ENCODE assay signal across 26 mouse cellular contexts in the genomic region with DNA sequence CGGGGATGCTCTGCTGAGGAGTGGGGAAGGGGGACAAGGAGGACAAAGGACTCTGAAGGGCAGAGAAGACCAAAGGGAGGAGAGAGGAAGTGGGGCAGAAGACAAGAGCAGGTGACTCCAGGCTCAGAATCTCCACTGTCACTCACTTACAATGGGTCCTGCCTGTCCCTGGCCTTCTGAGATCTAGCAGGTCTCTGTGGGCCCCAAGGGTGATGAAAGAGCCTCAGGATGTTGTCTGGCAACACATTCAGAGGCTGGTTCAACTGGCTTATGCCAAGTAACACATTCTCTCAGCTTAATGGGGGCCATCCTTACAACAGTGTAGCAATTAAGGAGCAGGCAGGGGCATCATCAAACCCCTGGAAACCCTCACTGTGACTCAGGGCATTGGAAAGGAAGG.
DNase-seq lines count a peak whose midpoint lies in the region; ATAC-seq and TF ChIP-seq lines count a peak whose summit lies in the region.
"Had no signal": no experiment of that assay in that cellular context is flagged by ENCODE, and none has a peak within 500 bp of the region (broad histone marks: within the 10 kb centered on the region; RNA-seq: fewer than 3 reads in every experiment).

No protein-coding gene starts in this region.

- H3K4me3 ChIP-seq in heart, embryonic 10.5 days = no peak overlapping the region
- H3K4me3 ChIP-seq in heart, embryonic 13.5 days = no peak overlapping the region
- no peak overlapping the region for H3K4me3 ChIP-seq in heart, adult 2 months
- H3K4me3 ChIP-seq in heart, embryonic 16.5 days (ENCODE audit: low read length) = no peak overlapping the region
- H3K4me3 ChIP-seq: embryonic facial prominence, embryonic 10.5 days; embryonic facial prominence, embryonic 13.5 days; erythroblast, embryonic 14.5 days; forebrain, embryonic 12.5 days; forebrain, embryonic 15.5 days had no signal

- no peak; the same call in 1 of the 2 replicates for ATAC-seq in heart, embryonic 13.5 days (ENCODE audit: extremely low read depth, insufficient number of reproducible peaks, low FRiP score, low TSS enrichment)
- peak; percentile 78 for ATAC-seq in heart, embryonic 16.5 days (replicated peaks; ENCODE audit: extremely low read depth, insufficient read depth, low FRiP score)
- ATAC-seq: activated CD4-positive, CD25-positive, alpha-beta regulatory T cell, adult 4 months; forebrain, embryonic 15.5 days; hindbrain, postnatal 0 days; inflammation-experienced regulatory T-cells, adult 6 months; intestine, embryonic 16.5 days had no signal

- H3K36me3 ChIP-seq in heart, embryonic 10.5 days = no peaks in the 10 kb centered on the region
- H3K36me3 ChIP-seq in heart, embryonic 13.5 days = no peaks in the 10 kb centered on the region
- H3K36me3 ChIP-seq in heart, adult 2 months (ENCODE audit: control insufficient read depth, insufficient read depth, low read length) = no peaks in the 10 kb centered on the region
- H3K36me3 ChIP-seq in heart, embryonic 16.5 days (ENCODE audit: control insufficient read depth, insufficient read depth) = no peaks in the 10 kb centered on the region
- H3K36me3 ChIP-seq: embryonic facial prominence, embryonic 10.5 days; embryonic facial prominence, embryonic 13.5 days; forebrain, embryonic 12.5 days; forebrain, embryonic 15.5 days had no signal

- TF ChIP-seq EP300 in heart, adult 2 months (IDR thresholded peaks at IDR 0.05; ENCODE audit: insufficient read depth, low read depth, low read length) = no peak

- intact Hi-C loops in heart, adult 2 months (cut with DNase I) = no loop called here
- intact Hi-C loops in heart, postnatal 36 days (cut with DNase I) = no loop called here

- H3K79me2 ChIP-seq in heart, adult 2 months (replicated peaks; ENCODE audit: control insufficient read depth, insufficient read depth, low read length) = no peaks in the 10 kb centered on the region

- no peaks in the 10 kb centered on the region for H3K9me3 ChIP-seq in heart, embryonic 10.5 days
- H3K9me3 ChIP-seq in heart, embryonic 13.5 days = no peaks in the 10 kb centered on the region
- no peaks in the 10 kb centered on the region for H3K9me3 ChIP-seq in heart, embryonic 16.5 days (replicated peaks; ENCODE audit: control insufficient read depth, low read length)
- H3K9me3 ChIP-seq: embryonic facial prominence, embryonic 10.5 days; embryonic facial prominence, embryonic 13.5 days; forebrain, embryonic 12.5 days; forebrain, embryonic 15.5 days had no signal

- peak overlapping the region; percentile 69 for H3K27ac ChIP-seq in heart, embryonic 10.5 days
- H3K27ac ChIP-seq in heart, embryonic 13.5 days (replicated peaks) = peak overlapping the region; percentile 78
- H3K27ac ChIP-seq in heart, adult 2 months = no peak overlapping the region
- peak overlapping the region; percentile 43 for H3K27ac ChIP-seq in heart, embryonic 16.5 days (ENCODE audit: low read length)
- H3K27ac ChIP-seq: embryonic facial prominence, embryonic 10.5 days; embryonic facial prominence, embryonic 13.5 days; forebrain, embryonic 12.5 days; forebrain, embryonic 15.5 days; hindbrain, embryonic 14.5 days; hindbrain, postnatal 0 days had no signal

- no peaks in the 10 kb centered on the region for H3K27me3 ChIP-seq in heart, embryonic 10.5 days (ENCODE audit: insufficient read depth, poor library complexity, severe bottlenecking)
- H3K27me3 ChIP-seq in heart, embryonic 13.5 days (replicated peaks) = no peaks in the 10 kb centered on the region
- H3K27me3 ChIP-seq in heart, adult 2 months (ENCODE audit: control insufficient read depth, insufficient read depth, low read length) = no peaks in the 10 kb centered on the region
- H3K27me3 ChIP-seq in heart, embryonic 16.5 days (ENCODE audit: control insufficient read depth, insufficient read depth, low read length) = no peaks in the 10 kb centered on the region
- H3K27me3 ChIP-seq: embryonic facial prominence, embryonic 13.5 days; forebrain, embryonic 12.5 days; forebrain, embryonic 15.5 days had no signal

- TF ChIP-seq CTCF in heart, adult 2 months (IDR thresholded peaks at IDR 0.05) = no peak

- TF ChIP-seq POLR2A in heart, adult 2 months (IDR thresholded peaks at IDR 0.05; ENCODE audit: insufficient read depth, low read depth, low read length) = no peak

- peak overlapping the region; percentile 19 for H3K4me2 ChIP-seq in heart, embryonic 13.5 days
- peak overlapping the region; percentile 7; the same call in 1 of the 2 replicates for H3K4me2 ChIP-seq in heart, embryonic 16.5 days (ENCODE audit: low read depth, low read length)
- H3K4me2 ChIP-seq: embryonic facial prominence, embryonic 13.5 days; forebrain, embryonic 12.5 days; forebrain, embryonic 15.5 days; hindbrain, embryonic 14.5 days had no signal

- peak; percentile 82 for DNase-seq in heart, embryonic 10.5 days (ENCODE audit: low spot score)
- no peak for DNase-seq in heart, postnatal 4 days
- no peak for DNase-seq in heart, adult 2 months
- DNase-seq in heart, postnatal 36 days = no peak
- DNase-seq: adrenal gland, adult 8-10 months; adrenal gland, postnatal 25 days; cerebellum, adult 11-12 months; cerebellum, adult 8-10 months; cerebellum, postnatal 10 days; cerebellum, postnatal 36 days; embryo, embryonic 11 days; gastrocnemius, postnatal 25 days; kidney, adult 18-20 months; kidney, adult 9 months had no signal

- peaks cover 26% of the 10 kb centered on the region for H3K4me1 ChIP-seq in heart, embryonic 10.5 days
- H3K4me1 ChIP-seq in heart, embryonic 13.5 days = peaks cover 39% of the 10 kb centered on the region
- H3K4me1 ChIP-seq in heart, adult 2 months (ENCODE audit: control insufficient read depth, insufficient read depth, low read length) = no peaks in the 10 kb centered on the region
- peaks cover 9% of the 10 kb centered on the region; the same call in 1 of the 2 replicates for H3K4me1 ChIP-seq in heart, embryonic 16.5 days (ENCODE audit: control insufficient read depth, insufficient read depth, low read length)
- H3K4me1 ChIP-seq: embryonic facial prominence, embryonic 13.5 days; forebrain, embryonic 12.5 days; forebrain, embryonic 15.5 days had no signal

- H3K9ac ChIP-seq in heart, embryonic 13.5 days = no peak overlapping the region
- no peak overlapping the region for H3K9ac ChIP-seq in heart, adult 2 months (ENCODE audit: low read depth, low read length)
- H3K9ac ChIP-seq in heart, embryonic 16.5 days (ENCODE audit: low read length) = no peak overlapping the region
- H3K9ac ChIP-seq: embryonic facial prominence, embryonic 13.5 days; forebrain, embryonic 12.5 days; forebrain, embryonic 15.5 days; hindbrain, embryonic 14.5 days had no signal

- WGBS in heart, embryonic 10.5 days = 13% methylated on average over 1 of the region's 1 CpGs
- 0% methylated on average over 1 of the region's 1 CpGs for WGBS in heart, embryonic 13.5 days
- 13% methylated on average over 1 of the region's 1 CpGs for WGBS in heart, adult 2 months
- WGBS in heart, embryonic 16.5 days = 4% methylated on average over 1 of the region's 1 CpGs
